Mouse (Mus musculus): ENCODE measurements around the gene Mark2. TPM values are rescaled to one million over a fixed set of nuclear protein-coding genes. Genes with fewer than 3 reads are reported as not detected.

The Mark2 gene
- polyA plus RNA-seq, 1 experiment = 38.5 TPM

DNA sequence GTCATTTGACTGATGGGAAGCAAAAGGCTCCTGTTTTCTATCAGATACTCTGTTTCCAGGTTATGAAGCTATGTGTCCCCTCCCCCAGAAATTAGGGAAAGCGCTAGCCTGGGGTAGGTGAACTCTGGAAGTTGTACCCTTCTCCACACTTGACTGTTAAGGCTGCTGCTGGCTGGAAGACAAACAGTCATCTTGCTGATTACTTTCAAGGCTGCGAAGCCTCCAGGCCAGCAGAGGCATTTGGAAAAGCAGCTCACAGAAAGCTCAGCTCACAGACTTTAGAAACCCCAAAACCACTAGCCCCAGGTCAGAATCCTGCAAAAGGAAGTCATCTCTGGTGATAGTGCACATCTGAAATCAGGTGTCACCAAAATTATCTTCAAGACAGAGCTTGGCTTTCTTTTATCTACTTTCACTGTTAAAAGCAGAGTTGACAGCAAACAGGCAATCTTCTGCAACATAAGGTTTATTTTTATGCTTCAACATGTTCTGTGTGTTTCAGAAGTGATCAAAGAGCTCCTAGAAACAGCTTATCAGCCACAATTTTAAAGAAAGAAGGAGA is 3.8 kb downstream of the Mark2 start:
- Histone ChIP-seq H3K4me3 (ENCODE audit: insufficient read depth, low read length) (no peak overlapping the region), H3K27ac (ENCODE audit: insufficient read depth, low read length) (no peak overlapping the region), H3K4me1 (ENCODE audit: control insufficient read depth, insufficient read depth, low read length) (peaks cover 16% of the 10 kb centered on the region)
- TF ChIP-seq CTCF (IDR thresholded peaks at IDR 0.05; ENCODE audit: borderline replicate concordance, insufficient read depth, low read length) (no peak), POLR2A (IDR thresholded peaks at IDR 0.05; ENCODE audit: low read depth, low read length) (no peak)

DNA sequence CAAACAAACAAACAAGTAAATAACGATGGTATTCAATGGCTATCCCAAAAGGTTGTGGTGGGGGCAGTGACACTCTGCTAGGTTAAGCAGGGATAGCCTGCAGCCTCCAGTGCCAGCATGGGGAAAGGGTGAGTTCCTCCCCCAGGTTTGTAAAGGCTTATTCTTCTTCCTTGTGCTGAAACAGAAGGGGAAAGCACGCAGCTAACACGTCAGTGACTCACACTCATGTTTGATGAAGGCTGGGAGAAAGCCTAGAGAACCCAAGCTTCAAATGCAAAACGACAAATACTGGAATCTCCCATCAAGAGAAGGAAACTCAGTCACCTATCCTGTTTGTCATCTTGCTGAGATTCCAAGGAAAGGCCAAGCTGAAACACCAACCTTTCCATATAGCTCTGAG is 6.0 kb downstream of the Mark2 start:
- Histone ChIP-seq H3K4me1 (ENCODE audit: control insufficient read depth, insufficient read depth, low read length) (peaks cover 16% of the 10 kb centered on the region), H3K4me3 (ENCODE audit: insufficient read depth, low read length) (no peak overlapping the region), H3K27ac (ENCODE audit: insufficient read depth, low read length) (no peak overlapping the region)
- TF ChIP-seq CTCF (IDR thresholded peaks at IDR 0.05; ENCODE audit: borderline replicate concordance, insufficient read depth, low read length) (no peak), POLR2A (IDR thresholded peaks at IDR 0.05; ENCODE audit: low read depth, low read length) (no peak)

DNA sequence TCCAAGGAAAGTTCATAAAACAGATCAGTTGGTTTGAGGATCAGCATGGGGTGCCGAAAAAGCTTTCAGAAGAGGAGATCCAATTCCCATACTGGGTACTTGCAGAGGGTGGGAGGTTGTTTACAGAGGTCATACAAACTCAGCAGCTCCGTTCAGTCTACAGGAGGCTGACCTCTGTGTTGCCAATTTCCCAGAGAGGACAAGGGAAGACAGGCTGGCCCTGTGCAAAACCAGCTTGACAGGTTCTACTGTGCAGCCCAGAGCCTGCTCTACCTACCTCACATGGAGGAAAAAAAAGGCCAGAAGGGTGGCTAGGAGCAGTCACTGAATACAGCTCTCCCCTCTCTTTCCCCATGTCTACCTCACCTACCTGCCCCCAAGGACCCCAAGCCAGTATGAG is 7.6 kb downstream of the Mark2 start:
- peaks cover 7% of the 10 kb centered on the region for H3K4me1 ChIP-seq (ENCODE audit: control insufficient read depth, insufficient read depth, low read length)
- H3K27ac ChIP-seq (ENCODE audit: insufficient read depth, low read length) = no peak overlapping the region
- no peak overlapping the region for H3K4me3 ChIP-seq (ENCODE audit: insufficient read depth, low read length)
- TF ChIP-seq CTCF (IDR thresholded peaks at IDR 0.05; ENCODE audit: borderline replicate concordance, insufficient read depth, low read length) = no peak
- no peak for TF ChIP-seq POLR2A (IDR thresholded peaks at IDR 0.05; ENCODE audit: low read depth, low read length)

DNA sequence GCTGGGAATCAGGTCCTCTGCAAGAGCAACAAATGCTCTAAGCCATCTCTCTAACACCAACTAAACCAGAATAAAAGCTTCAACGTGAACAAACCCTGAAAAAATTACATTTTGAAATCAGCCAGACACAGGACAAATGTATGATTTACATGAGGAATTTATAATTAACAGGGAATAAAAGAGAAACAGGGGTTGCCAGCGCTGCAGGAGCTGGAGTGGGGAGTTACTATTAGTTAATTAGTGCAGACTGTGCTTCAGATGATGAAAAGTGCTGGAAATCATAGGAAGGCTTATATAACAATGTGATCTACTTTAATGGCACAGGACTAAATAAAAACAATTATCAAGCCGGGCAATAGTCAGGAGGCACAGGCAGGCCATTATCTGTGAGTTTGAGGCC is 20.3 kb downstream of the Mark2 start:
- H3K27ac ChIP-seq (ENCODE audit: insufficient read depth, low read length) = no peak overlapping the region
- H3K4me3 ChIP-seq (ENCODE audit: insufficient read depth, low read length) = no peak overlapping the region
- TF ChIP-seq POLR2A (IDR thresholded peaks at IDR 0.05; ENCODE audit: low read depth, low read length) (no peak), CTCF (IDR thresholded peaks at IDR 0.05; ENCODE audit: borderline replicate concordance, insufficient read depth, low read length) (no peak)
- no peaks in the 10 kb centered on the region for H3K4me1 ChIP-seq (ENCODE audit: control insufficient read depth, insufficient read depth, low read length)

DNA sequence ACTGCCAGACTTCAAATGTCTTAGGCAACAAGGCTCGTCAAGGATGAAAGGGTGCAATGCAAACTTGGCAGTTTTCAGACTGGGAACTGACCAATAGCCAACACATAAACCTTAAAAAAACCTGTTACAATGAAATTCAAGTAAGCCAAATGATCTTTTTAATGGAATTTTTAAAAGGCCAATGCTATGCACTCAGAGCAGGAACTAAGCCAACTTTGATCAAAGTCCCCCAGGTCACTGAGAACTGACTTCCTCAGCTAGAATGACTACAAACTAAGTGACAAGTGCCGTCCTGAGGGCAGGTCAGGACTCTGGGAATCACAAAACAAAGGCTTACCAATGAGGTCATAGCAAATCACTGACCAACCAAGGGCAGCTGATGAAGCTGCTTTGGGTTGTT is 21.5 kb downstream of the Mark2 start:
- H3K4me3 ChIP-seq (ENCODE audit: insufficient read depth, low read length) = no peak overlapping the region
- H3K27ac ChIP-seq (ENCODE audit: insufficient read depth, low read length) = no peak overlapping the region
- H3K4me1 ChIP-seq (ENCODE audit: control insufficient read depth, insufficient read depth, low read length) = peaks cover under 1% of the 10 kb centered on the region; the same call in 1 of the 2 replicates
- TF ChIP-seq POLR2A (IDR thresholded peaks at IDR 0.05; ENCODE audit: low read depth, low read length) (no peak), CTCF (IDR thresholded peaks at IDR 0.05; ENCODE audit: borderline replicate concordance, insufficient read depth, low read length) (no peak)

DNA sequence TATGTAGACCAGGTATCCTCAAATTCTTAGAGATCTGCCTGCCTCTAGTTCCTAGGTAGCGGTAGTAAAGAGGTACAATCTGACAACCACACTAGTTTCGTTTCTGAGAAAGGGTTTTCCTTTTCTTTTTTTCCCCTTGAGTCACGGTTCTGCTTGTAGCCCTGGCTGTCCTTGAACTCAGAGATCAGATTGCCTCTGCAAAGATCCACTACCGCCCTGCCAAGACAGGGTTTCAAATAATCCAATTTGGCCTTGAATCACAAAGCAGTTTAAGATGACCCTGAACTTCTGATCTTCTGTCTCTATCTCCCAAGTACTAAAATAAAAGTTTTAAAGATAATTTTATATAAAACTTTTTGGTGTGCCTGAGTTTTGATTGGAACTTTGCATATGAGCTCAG is 23.9 kb downstream of the Mark2 start:
- H3K4me3 ChIP-seq (ENCODE audit: insufficient read depth, low read length) = no peak overlapping the region
- no peak overlapping the region for H3K27ac ChIP-seq (ENCODE audit: insufficient read depth, low read length)
- TF ChIP-seq POLR2A (IDR thresholded peaks at IDR 0.05; ENCODE audit: low read depth, low read length) (no peak), CTCF (IDR thresholded peaks at IDR 0.05; ENCODE audit: borderline replicate concordance, insufficient read depth, low read length) (no peak)
- H3K4me1 ChIP-seq (ENCODE audit: control insufficient read depth, insufficient read depth, low read length) = peaks cover 5% of the 10 kb centered on the region; the same call in 1 of the 2 replicates

DNA sequence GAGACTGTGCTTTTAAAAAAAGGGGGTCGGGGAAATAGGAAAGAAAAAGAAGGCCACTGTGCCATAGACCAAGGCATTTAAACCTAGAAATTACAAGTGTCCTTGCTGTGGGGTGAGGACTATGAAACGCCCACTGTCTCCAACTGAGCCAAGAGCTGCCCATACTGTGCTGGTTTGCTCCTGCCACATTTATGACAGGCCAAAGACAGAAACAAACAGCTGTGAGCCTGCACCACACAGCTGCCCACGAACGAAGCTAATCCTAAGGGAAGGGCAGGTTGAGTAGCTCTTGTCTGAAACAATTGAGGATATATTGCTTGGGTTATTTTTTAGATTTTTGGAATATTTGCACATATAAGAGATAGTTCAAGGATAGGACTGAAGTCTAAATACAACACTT is 24.8 kb downstream of the Mark2 start:
- TF ChIP-seq POLR2A (IDR thresholded peaks at IDR 0.05; ENCODE audit: low read depth, low read length) (no peak), CTCF (IDR thresholded peaks at IDR 0.05; ENCODE audit: borderline replicate concordance, insufficient read depth, low read length) (no peak)
- H3K4me1 ChIP-seq (ENCODE audit: control insufficient read depth, insufficient read depth, low read length) = peaks cover 5% of the 10 kb centered on the region; the same call in 1 of the 2 replicates

DNA sequence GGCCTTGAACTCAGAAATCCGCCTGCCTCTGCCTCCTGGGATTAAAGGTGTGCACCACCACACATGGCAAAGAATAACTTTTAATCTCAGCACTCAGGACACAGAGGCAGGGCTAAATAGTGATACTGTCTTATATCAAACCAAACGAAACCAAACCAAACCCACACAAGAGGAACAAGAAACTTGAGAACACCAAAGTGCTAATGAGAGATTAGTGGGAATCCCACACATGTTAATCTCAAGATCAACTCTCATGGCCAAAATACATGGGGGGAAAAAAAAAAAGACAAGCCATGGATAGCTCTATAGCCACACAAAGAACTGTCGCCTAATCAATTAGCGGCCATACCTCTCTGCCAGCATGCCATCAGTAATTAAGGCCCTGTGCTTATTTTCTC is 26.1 kb downstream of the Mark2 start:
- no peak for TF ChIP-seq CTCF (IDR thresholded peaks at IDR 0.05; ENCODE audit: borderline replicate concordance, insufficient read depth, low read length)
- TF ChIP-seq POLR2A (IDR thresholded peaks at IDR 0.05; ENCODE audit: low read depth, low read length) = no peak
- Histone ChIP-seq H3K4me3 (ENCODE audit: insufficient read depth, low read length) (no peak overlapping the region), H3K27ac (ENCODE audit: insufficient read depth, low read length) (no peak overlapping the region), H3K4me1 (ENCODE audit: control insufficient read depth, insufficient read depth, low read length) (peaks cover 7% of the 10 kb centered on the region)

More for the DNA sequence above, 24.8 kb downstream of the Mark2 start:
- H3K4me3 ChIP-seq (ENCODE audit: insufficient read depth, low read length) = no peak overlapping the region
- H3K27ac ChIP-seq (ENCODE audit: insufficient read depth, low read length) = no peak overlapping the region

DNA sequence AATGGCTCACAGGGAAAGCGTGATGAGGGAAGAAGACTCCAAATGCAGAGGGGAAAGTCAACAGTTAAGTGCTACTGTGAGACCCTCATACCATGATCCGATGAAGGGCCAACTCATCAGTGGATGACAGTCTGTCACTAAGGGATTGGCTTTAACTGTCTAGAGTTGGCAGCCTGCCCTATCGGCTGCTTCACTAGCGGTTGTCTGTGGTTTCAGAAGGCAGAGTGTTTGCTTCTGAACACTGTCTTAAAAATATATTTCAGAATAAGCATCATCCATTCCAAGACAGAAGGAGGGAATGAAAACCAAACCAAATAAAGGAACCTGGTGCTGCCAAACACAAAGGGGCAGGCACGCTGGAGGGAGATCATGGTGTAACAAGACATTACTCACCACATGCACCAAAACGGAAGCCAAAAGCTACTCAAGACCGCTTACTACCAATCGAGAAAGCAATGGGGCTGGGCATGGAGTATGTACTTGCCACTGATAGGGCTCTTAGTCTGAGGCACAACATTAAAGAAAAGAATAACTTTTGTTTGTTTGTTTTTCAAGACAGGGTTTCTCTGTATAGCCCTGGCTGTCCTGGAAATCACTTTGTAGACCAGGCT is 26.6 kb downstream of the Mark2 start:
- no peak overlapping the region for H3K27ac ChIP-seq (ENCODE audit: insufficient read depth, low read length)
- TF ChIP-seq CTCF (IDR thresholded peaks at IDR 0.05; ENCODE audit: borderline replicate concordance, insufficient read depth, low read length) = no peak
- no peak for TF ChIP-seq POLR2A (IDR thresholded peaks at IDR 0.05; ENCODE audit: low read depth, low read length)
- H3K4me1 ChIP-seq (ENCODE audit: control insufficient read depth, insufficient read depth, low read length) = peaks cover 8% of the 10 kb centered on the region
- no peak overlapping the region for H3K4me3 ChIP-seq (ENCODE audit: insufficient read depth, low read length)

DNA sequence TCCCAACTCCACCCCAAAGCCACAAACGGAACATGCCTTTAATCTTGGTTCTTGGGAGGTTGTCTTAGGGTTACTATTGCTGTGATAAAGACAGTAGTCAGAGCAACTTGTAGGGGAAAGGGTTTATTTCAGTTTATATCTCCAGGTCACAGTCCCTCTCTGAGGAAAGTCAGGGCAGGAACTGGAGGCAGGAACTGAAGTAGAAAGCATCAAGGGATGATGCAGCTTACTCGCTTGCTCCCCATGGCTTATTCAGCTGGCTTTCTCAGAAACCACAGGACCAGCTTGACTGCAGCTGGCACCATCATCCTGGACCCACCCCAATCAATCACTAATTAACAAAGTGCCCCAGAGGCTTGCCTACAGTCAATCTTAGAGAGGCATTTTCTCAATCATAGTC is 28.0 kb downstream of the Mark2 start:
- TF ChIP-seq POLR2A (IDR thresholded peaks at IDR 0.05; ENCODE audit: low read depth, low read length) (no peak), CTCF (IDR thresholded peaks at IDR 0.05; ENCODE audit: borderline replicate concordance, insufficient read depth, low read length) (no peak)
- Histone ChIP-seq H3K4me3 (ENCODE audit: insufficient read depth, low read length) (no peak overlapping the region), H3K27ac (ENCODE audit: insufficient read depth, low read length) (no peak overlapping the region), H3K4me1 (ENCODE audit: control insufficient read depth, insufficient read depth, low read length) (peaks cover 8% of the 10 kb centered on the region)

Data from embryonic fibroblast, embryonic 13.5 days (primary cell).